Comparison of ENCODE assay signal across 21 mouse cellular contexts in genomic region chr19:59646231-59646630, GRCm38 (mm10).
A peak's percentile ranks its signal among the peaks of the same experiment; 100 is the strongest.
DNase-seq lines count a peak whose midpoint lies in the region; ATAC-seq lines count a peak whose summit lies in the region.
"Had no signal": no experiment of that assay in that cellular context is flagged by ENCODE, and none has a peak within 500 bp of the region (broad histone marks: within the 10 kb centered on the region; RNA-seq: fewer than 3 reads in every experiment).

No protein-coding gene starts in this region.

- H3K36me3 ChIP-seq in forebrain, embryonic 15.5 days, result no peaks in the 10 kb centered on the region
- no peaks in the 10 kb centered on the region for H3K36me3 ChIP-seq in forebrain, embryonic 12.5 days (replicated peaks)
- H3K36me3 ChIP-seq in limb, embryonic 10.5 days, result no peaks in the 10 kb centered on the region
- H3K36me3 ChIP-seq: embryonic facial prominence, embryonic 10.5 days; embryonic facial prominence, embryonic 13.5 days; hindbrain, embryonic 12.5 days; hindbrain, embryonic 15.5 days had no signal

- H3K27ac ChIP-seq in forebrain, embryonic 15.5 days (replicated peaks), result peak overlapping the region; percentile 35; the same call in 1 of the 2 replicates
- no peak overlapping the region for H3K27ac ChIP-seq in forebrain, embryonic 12.5 days
- H3K27ac ChIP-seq in limb, embryonic 10.5 days, result peak overlapping the region; percentile 72
- H3K27ac ChIP-seq: embryonic facial prominence, embryonic 10.5 days; embryonic facial prominence, embryonic 13.5 days; heart, adult 2 months; hindbrain, embryonic 12.5 days; hindbrain, embryonic 15.5 days had no signal

- no peak overlapping the region for H3K4me2 ChIP-seq in forebrain, embryonic 15.5 days (replicated peaks)
- H3K4me2 ChIP-seq in forebrain, embryonic 12.5 days, result no peak overlapping the region
- H3K4me2 ChIP-seq: embryonic facial prominence, embryonic 13.5 days; heart, embryonic 11.5 days; hindbrain, embryonic 12.5 days; hindbrain, embryonic 15.5 days had no signal

- peaks cover 14% of the 10 kb centered on the region for H3K4me1 ChIP-seq in forebrain, embryonic 15.5 days
- peaks cover 8% of the 10 kb centered on the region; the same call in 1 of the 2 replicates for H3K4me1 ChIP-seq in forebrain, embryonic 12.5 days
- H3K4me1 ChIP-seq in limb, embryonic 10.5 days, result peaks cover 19% of the 10 kb centered on the region
- H3K4me1 ChIP-seq: embryonic facial prominence, embryonic 13.5 days; hindbrain, embryonic 12.5 days had no signal

- 55% methylated on average over 8 of the region's 8 CpGs for WGBS in forebrain, embryonic 15.5 days
- 77% methylated on average over 8 of the region's 8 CpGs for WGBS in forebrain, embryonic 12.5 days
- 69% methylated on average over 8 of the region's 8 CpGs for WGBS in limb, embryonic 10.5 days

- H3K27me3 ChIP-seq in forebrain, embryonic 15.5 days, result no peaks in the 10 kb centered on the region
- H3K27me3 ChIP-seq in forebrain, embryonic 12.5 days, result peaks cover 13% of the 10 kb centered on the region
- peaks cover 65% of the 10 kb centered on the region for H3K27me3 ChIP-seq in limb, embryonic 10.5 days (ENCODE audit: low read depth, poor library complexity, severe bottlenecking)
- H3K27me3 ChIP-seq: embryonic facial prominence, embryonic 13.5 days; hindbrain, embryonic 12.5 days; hindbrain, embryonic 15.5 days had no signal

- H3K9ac ChIP-seq in forebrain, embryonic 15.5 days (replicated peaks), result no peak overlapping the region
- no peak overlapping the region for H3K9ac ChIP-seq in forebrain, embryonic 12.5 days
- H3K9ac ChIP-seq: embryonic facial prominence, embryonic 13.5 days; hindbrain, embryonic 12.5 days; hindbrain, embryonic 15.5 days had no signal

- no peak overlapping the region for H3K4me3 ChIP-seq in forebrain, embryonic 15.5 days
- H3K4me3 ChIP-seq in forebrain, embryonic 12.5 days (replicated peaks), result no peak overlapping the region
- no peak overlapping the region for H3K4me3 ChIP-seq in limb, embryonic 10.5 days
- H3K4me3 ChIP-seq: embryonic facial prominence, embryonic 10.5 days; embryonic facial prominence, embryonic 13.5 days; erythroblast, embryonic 14.5 days; heart, adult 2 months; hindbrain, embryonic 12.5 days; hindbrain, embryonic 15.5 days had no signal

- no peaks in the 10 kb centered on the region for H3K9me3 ChIP-seq in forebrain, embryonic 15.5 days
- H3K9me3 ChIP-seq in forebrain, embryonic 12.5 days, result no peaks in the 10 kb centered on the region
- no peaks in the 10 kb centered on the region for H3K9me3 ChIP-seq in limb, embryonic 10.5 days (replicated peaks)
- H3K9me3 ChIP-seq: embryonic facial prominence, embryonic 10.5 days; embryonic facial prominence, embryonic 13.5 days; hindbrain, embryonic 12.5 days; hindbrain, embryonic 15.5 days had no signal

- peak; percentile 3 for DNase-seq in adrenal gland, adult 2 months
- no peak for DNase-seq in adrenal gland, postnatal 36 days
- peak; percentile 40 for DNase-seq in limb, embryonic 10.5 days (ENCODE audit: low spot score)
- no peak for DNase-seq in right cerebral cortex, adult 18-20 months
- DNase-seq: adrenal gland, postnatal 10 days; cerebellum, adult 11 months; cerebellum, adult 8-10 months; cerebellum, postnatal 10 days; cerebellum, postnatal 36 days; gastrocnemius, postnatal 25 days; heart, adult 2 months had no signal

- peak; percentile 20; the same call in 1 of the 2 replicates for ATAC-seq in forebrain, embryonic 15.5 days (replicated peaks)
- ATAC-seq in forebrain, embryonic 12.5 days (ENCODE audit: low FRiP score), result no peak
- ATAC-seq: activated CD4-positive, CD25-positive, alpha-beta regulatory T cell, adult 4 months; intestine, postnatal 0 days had no signal

Comparison
In these comparisons a context has a peak if more than half of its experiments do, and no peak if none do; other contexts are left out.
1. DNase-seq: peak in adrenal gland, adult 2 months (single experiment) and limb, embryonic 10.5 days (single experiment); none in adrenal gland, postnatal 36 days (0 of 2) and right cerebral cortex, adult 18-20 months (single experiment).